Mouse (Mus musculus) limb, embryonic 10.5 days (tissue): ENCODE measurements around the gene Dcun1d1. TPM values are rescaled to one million over a fixed set of nuclear protein-coding genes. Genes with fewer than 3 reads are reported as not detected.

Experiments
- DNase-seq: peaks from one replicate; pipeline ENCODE4 v3.0.0-alpha.2; 2017; ENCODE audit warnings: low spot score
- H3K27ac ChIP-seq: fragments of 300-500 bp; sonication (generic); 2 replicates; pipeline ENCODE4 v1.5.1; 2016; ENCODE audit warnings: mild to moderate bottlenecking
- H3K27me3 ChIP-seq: fragments of 300-500 bp; sonication (generic); 2 replicates; pipeline ENCODE4 v1.6.1; 2016; ENCODE audit warnings: low read depth, mild to moderate bottlenecking; ENCODE audit not compliant: poor library complexity, severe bottlenecking
- H3K36me3 ChIP-seq: fragments of 300-500 bp; sonication (generic); 2 replicates; pipeline ENCODE4 v1.6.1; 2016; ENCODE audit warnings: mild to moderate bottlenecking, moderate library complexity
- H3K4me1 ChIP-seq: fragments of 300-500 bp; sonication (generic); 2 replicates; pipeline ENCODE4 v1.6.1; 2016
- H3K4me3 ChIP-seq: fragments of 300-500 bp; sonication (generic); 2 replicates; pipeline ENCODE4 v1.5.1; 2016; ENCODE audit warnings: mild to moderate bottlenecking, moderate library complexity
- H3K9me3 ChIP-seq: fragments of 300-500 bp; sonication (generic); replicated peaks from 2 replicates; pipeline ENCODE4 v1.6.1; 2016; ENCODE audit warnings: mild to moderate bottlenecking
- WGBS: fragments of 180-500 bp; shearing (Covaris S2); methylation state at CpG from one replicate; pipeline ENCODE4 v1.1.7; 2016; 5-methylcytosine and 5-hydroxymethylcytosine counted together
- polyA plus RNA-seq: library from polyadenylated mRNA; unstranded; fragments of >200 nt; fragmentation: Nextera tagmentation; extraction: Ambion mirVana; gene quantifications from 2 replicates; pipeline ENCODE4 v1.2.1, GENCODE M21; 2016

The Dcun1d1 gene
- polyA plus RNA-seq, 1 experiment from 2014 or later, result 109 TPM

DNA sequence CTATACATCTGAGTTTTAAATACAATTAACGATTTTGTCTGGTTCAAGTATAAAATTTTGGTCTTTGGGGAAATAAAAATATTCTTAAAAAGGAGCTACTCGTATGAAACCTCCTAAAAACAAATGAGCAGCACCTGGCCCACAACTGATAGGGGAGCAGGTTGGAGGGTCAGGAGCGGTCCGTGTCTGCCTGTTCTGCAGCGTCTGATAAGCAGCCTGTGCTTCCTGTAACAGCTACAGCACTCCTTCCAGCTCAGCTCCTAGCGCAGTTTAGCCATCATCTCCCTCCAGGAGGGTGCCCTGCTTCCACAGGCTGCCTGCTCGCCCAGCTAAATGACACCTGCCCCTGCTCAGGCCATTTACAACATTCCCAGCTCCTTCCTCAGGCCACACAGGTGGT lies 13.8 kb downstream of the Dcun1d1 start:
- Histone ChIP-seq H3K27me3 (no peaks in the 10 kb centered on the region), H3K36me3 (peaks cover 15% of the 10 kb centered on the region), H3K4me3 (no peak overlapping the region), H3K9me3 (no peaks in the 10 kb centered on the region), H3K4me1 (peaks cover 3% of the 10 kb centered on the region; the same call in 1 of the 2 replicates), H3K27ac (no peak overlapping the region)
- DNase-seq, result no peak
- 52% methylated on average over 7 of the region's 7 CpGs for WGBS

DNA sequence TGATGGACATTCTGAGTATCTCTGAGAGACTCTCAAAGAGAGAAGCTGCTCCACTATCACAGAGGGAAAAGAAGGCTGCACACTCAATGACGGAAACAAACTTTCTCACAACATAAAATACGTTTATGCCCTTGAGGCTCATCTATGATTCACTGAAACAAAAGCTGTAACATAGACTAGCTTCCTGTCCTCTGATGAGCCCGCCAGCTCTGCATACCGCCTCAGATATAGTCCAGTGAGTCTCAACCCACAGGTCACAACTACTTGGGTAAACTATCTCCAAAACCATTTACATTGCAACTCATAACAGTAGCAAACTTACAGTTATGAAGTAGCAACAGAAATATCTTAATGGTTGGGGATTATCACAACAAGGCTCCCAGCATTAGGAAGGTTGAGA lies 14.7 kb downstream of the Dcun1d1 start:
- H3K27ac ChIP-seq, result no peak overlapping the region
- DNase-seq, result no peak
- H3K36me3 ChIP-seq, result peaks cover 25% of the 10 kb centered on the region
- 88% methylated on average over 4 of the region's 4 CpGs for WGBS
- peaks cover 3% of the 10 kb centered on the region; the same call in 1 of the 2 replicates for H3K4me1 ChIP-seq
- no peaks in the 10 kb centered on the region for H3K27me3 ChIP-seq
- H3K4me3 ChIP-seq, result no peak overlapping the region
- H3K9me3 ChIP-seq, result no peaks in the 10 kb centered on the region

GRCm38 (mm10) chr3:35918229-35918628 lies 19.0 kb downstream of the Dcun1d1 start:
- Histone ChIP-seq H3K27ac (no peak overlapping the region), H3K4me3 (no peak overlapping the region), H3K36me3 (peaks cover 64% of the 10 kb centered on the region), H3K9me3 (no peaks in the 10 kb centered on the region), H3K27me3 (no peaks in the 10 kb centered on the region), H3K4me1 (no peaks in the 10 kb centered on the region)
- 86% methylated on average over 3 of the region's 3 CpGs for WGBS
- DNase-seq, result no peak

- H3K4me1 ChIP-seq, result no peaks in the 10 kb centered on the region
- H3K27ac ChIP-seq, result no peak overlapping the region
- no peak for DNase-seq
- 91% methylated on average over 7 of the region's 7 CpGs for WGBS
- no peak overlapping the region for H3K4me3 ChIP-seq
- H3K9me3 ChIP-seq, result no peaks in the 10 kb centered on the region
- no peaks in the 10 kb centered on the region for H3K27me3 ChIP-seq
- peaks cover 63% of the 10 kb centered on the region for H3K36me3 ChIP-seq
Measured at GRCm38 (mm10) chr3:35908982-35909680, 28.1 kb downstream of the Dcun1d1 start.

DNA sequence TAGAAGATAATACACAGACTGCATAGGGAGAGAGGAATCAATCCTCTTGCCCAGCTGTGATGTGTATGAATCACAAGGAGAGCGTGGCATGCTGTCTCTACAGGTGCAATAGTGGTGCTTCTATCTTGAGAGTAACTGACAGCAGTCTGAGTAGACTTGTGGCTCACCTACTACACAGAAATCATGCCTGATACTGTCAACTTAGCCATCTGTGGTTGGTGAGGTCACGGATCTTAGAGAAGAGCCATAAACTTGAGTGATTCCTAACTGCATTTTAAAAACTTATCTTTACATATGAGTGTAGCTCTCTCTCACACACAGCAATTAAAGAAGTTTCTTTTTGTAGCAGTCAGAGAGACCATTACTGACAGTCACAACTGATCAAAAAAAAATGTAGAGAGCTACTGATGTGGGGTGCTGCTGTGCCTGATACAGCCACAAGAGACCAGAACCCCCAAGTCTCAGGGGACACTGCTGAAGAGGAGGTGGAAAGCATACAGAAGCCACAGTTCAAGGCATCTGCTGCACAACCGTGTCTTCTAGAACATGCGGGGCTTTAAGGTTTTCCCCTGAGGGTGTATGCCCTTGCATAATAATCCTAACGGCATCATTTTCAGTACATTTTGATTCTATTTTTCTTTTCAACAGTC lies 36.6 kb downstream of the Dcun1d1 start:
- Histone ChIP-seq H3K9me3 (no peaks in the 10 kb centered on the region), H3K4me3 (no peak overlapping the region), H3K36me3 (peaks cover 71% of the 10 kb centered on the region), H3K27ac (no peak overlapping the region), H3K4me1 (no peaks in the 10 kb centered on the region), H3K27me3 (no peaks in the 10 kb centered on the region)
- DNase-seq, result no peak
- WGBS, result 96% methylated on average over 5 of the region's 5 CpGs

DNA sequence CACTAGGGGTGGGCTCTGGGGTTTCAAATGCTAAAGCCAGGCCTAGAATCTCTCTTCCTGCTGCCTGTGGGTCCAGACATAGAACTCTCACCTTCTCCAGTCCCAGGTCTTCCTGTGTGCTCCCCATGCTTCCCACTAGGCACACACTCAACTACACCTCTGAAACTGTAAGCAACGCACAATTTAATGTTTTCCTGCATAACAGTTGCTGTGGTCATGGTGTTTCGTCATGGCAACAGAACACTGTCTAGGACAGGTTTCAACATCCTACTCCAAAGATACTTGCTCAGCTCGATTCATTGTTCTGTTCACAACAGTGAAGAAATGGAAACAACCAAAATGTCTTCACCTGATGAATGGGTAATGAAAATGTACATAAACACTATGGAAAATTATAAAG lies 38.1 kb downstream of the Dcun1d1 start:
- Histone ChIP-seq H3K9me3 (no peaks in the 10 kb centered on the region), H3K36me3 (peaks cover 64% of the 10 kb centered on the region), H3K27ac (no peak overlapping the region), H3K27me3 (no peaks in the 10 kb centered on the region), H3K4me1 (no peaks in the 10 kb centered on the region), H3K4me3 (no peak overlapping the region)
- 99% methylated on average over 3 of the region's 3 CpGs for WGBS
- DNase-seq, result no peak

DNA sequence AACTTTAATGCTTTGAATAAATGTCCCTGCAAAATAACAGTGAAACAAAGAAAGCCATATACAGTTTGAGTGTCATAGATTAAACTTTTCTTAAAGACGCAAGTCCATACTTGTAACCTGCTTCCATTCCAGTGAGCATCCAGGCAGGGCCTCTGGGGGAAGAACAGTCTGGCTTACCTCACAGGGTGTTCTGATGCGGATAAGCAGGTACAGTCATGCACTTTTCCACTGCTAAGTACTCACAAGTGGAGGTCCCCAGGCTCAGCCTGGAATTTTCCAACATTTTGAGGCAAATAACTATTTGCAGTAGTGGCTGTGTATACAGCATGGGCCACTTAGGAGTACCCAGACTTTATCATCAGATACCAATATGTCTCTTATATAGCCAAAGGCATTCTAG lies 39.3 kb downstream of the Dcun1d1 start:
- Histone ChIP-seq H3K4me1 (no peaks in the 10 kb centered on the region), H3K4me3 (no peak overlapping the region), H3K27ac (no peak overlapping the region), H3K27me3 (no peaks in the 10 kb centered on the region), H3K9me3 (no peaks in the 10 kb centered on the region), H3K36me3 (peaks cover 64% of the 10 kb centered on the region)
- 92% methylated on average over 2 of the region's 2 CpGs for WGBS
- no peak for DNase-seq

DNA sequence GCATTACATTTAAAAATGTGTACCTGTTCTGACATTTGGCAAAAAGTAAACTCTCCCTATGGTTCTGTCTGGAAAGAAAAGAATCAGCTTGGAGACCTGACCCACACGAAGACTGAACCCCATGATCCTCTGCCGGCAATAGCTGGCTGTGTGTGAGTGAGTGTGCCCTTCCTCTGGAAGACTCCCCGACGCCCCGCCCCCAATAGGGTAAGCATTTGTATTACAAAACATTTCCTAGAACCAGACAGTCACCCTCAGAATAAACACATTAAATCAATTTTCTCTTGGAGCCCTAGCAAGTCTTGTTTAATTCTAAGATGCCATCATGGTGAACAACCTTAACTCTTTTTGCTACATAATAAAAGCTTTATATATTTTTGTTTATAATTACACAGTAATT lies 44.1 kb downstream of the Dcun1d1 start:
- Histone ChIP-seq H3K4me1 (no peaks in the 10 kb centered on the region), H3K9me3 (no peaks in the 10 kb centered on the region), H3K4me3 (no peak overlapping the region), H3K27me3 (no peaks in the 10 kb centered on the region), H3K27ac (no peak overlapping the region), H3K36me3 (peaks cover 48% of the 10 kb centered on the region)
- DNase-seq, result no peak
- WGBS, result 88% methylated on average over 5 of the region's 5 CpGs

DNA sequence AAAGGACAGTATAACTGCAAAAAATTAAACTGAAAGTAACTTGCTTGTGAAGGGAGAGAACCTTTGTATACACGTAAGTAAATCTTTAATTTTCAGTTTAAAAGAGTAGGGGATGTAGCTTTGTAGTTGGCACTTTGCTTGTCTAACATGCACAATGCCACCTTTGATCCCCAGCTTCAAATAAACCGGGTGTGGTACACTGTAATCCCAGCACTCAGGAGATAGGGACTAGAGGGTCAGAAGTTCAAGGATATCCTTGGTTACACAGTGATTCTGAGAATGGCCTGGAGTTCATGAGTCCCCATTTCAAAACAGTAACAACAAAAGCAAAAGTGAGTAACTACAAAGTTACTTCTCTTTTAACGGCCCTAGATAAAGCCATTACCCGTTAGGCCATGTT lies 46.1 kb downstream of the Dcun1d1 start:
- H3K27me3 ChIP-seq, result no peaks in the 10 kb centered on the region
- DNase-seq, result no peak
- peaks cover 35% of the 10 kb centered on the region for H3K36me3 ChIP-seq
- no peaks in the 10 kb centered on the region for H3K9me3 ChIP-seq
- H3K4me1 ChIP-seq, result no peaks in the 10 kb centered on the region
- 91% methylated on average over 4 of the region's 4 CpGs for WGBS
- no peak overlapping the region for H3K4me3 ChIP-seq
- no peak overlapping the region for H3K27ac ChIP-seq

DNA sequence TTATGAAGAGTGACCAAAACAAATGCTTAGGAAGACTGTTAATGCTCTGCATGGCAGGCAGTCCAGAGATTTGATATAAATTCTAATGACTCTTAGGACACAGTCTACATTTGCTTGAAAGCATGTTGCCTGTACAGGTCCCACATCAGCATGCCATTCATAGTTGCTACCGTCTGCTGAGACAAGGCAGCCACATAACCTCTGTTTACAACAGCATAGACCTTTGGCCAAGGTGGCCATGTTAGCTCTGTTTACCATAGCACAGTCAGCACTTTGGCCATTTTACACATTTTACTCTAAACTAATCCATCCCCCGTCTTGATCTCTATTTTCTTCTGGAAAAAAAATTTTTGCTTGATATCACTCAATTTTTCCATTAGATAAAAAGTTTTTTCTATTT lies 47.7 kb downstream of the Dcun1d1 start:
- H3K36me3 ChIP-seq, result peaks cover 28% of the 10 kb centered on the region
- H3K27ac ChIP-seq, result no peak overlapping the region
- 95% methylated on average over 2 of the region's 2 CpGs for WGBS
- H3K27me3 ChIP-seq, result no peaks in the 10 kb centered on the region
- DNase-seq, result no peak
- no peak overlapping the region for H3K4me3 ChIP-seq
- H3K4me1 ChIP-seq, result no peaks in the 10 kb centered on the region
- H3K9me3 ChIP-seq, result no peaks in the 10 kb centered on the region

DNA sequence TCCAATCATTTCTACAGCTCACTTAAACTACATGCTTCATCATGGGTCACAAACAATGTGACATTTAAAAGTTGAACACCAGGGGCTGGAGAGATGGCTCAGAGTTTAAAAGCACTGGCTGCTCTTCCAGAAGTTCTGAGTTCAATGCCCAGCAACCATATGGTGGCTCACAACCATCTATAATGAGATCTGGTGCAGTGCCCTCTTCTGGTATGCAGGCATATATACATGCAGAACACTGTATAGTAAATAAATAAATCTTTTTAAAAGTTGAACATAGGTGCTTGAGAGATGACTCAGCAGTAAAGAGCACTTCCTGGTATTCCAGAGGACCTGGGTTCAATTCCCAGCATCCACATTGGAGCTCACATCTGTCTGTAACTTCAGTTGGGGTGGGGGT lies 54.0 kb downstream of the Dcun1d1 start:
- Histone ChIP-seq H3K27ac (no peak overlapping the region), H3K27me3 (no peaks in the 10 kb centered on the region), H3K36me3 (no peaks in the 10 kb centered on the region), H3K9me3 (no peaks in the 10 kb centered on the region), H3K4me3 (no peak overlapping the region), H3K4me1 (no peaks in the 10 kb centered on the region)
- no peak for DNase-seq

DNA sequence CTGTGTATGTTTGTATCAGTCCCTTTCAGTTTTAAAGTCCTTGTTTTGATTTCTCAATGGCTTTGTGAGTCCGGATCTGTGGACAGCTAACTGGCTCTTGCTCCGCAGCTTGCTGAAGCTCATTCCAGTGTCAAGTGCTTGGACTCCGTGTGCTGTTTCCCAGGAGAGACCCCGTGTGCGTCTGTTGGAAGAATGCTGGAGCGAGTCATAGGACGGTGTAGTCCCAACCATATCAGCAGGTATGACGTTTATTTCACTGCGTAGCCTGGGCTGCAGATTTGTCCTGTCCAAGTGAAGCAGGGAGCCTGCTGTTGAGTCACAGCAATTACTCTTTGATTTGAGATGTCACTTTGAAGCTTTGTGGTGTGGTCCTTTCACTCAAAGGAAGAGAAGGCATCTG lies 87.9 kb downstream of the Dcun1d1 start:
- DNase-seq, result no peak
- Histone ChIP-seq H3K4me3 (no peak overlapping the region), H3K27ac (no peak overlapping the region), H3K27me3 (no peaks in the 10 kb centered on the region), H3K4me1 (no peaks in the 10 kb centered on the region), H3K36me3 (peaks cover 3% of the 10 kb centered on the region; the same call in 1 of the 2 replicates), H3K9me3 (no peaks in the 10 kb centered on the region)
- WGBS, result 92% methylated on average over 9 of the region's 9 CpGs
